In the genomic region with DNA sequence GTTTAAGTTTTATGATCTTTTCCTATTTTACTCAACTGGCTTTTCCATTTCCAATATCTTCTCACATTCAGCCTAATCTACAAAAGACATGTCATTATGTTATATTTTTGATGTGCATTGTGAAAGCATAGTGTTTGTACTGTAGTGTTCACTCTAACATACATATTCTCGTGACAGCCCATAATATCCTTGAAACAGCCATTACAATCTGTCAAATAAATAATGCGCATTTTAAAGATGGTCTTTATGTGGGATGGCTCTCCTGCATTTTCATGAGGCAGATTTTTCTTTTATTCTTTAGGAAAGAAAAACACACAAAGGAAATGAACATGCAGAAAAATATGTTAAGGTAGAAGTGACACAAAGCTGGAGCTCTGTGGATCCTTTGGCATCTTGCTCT, we compare ENCODE assay signal across 24 mouse cellular contexts.
DNase-seq lines count a peak whose midpoint lies in the region; ATAC-seq and TF ChIP-seq lines count a peak whose summit lies in the region.
"Had no signal": no experiment of that assay in that cellular context is flagged by ENCODE, and none has a peak within 500 bp of the region (broad histone marks: within the 10 kb centered on the region; RNA-seq: fewer than 3 reads in every experiment).

No protein-coding gene starts in this region.

- H3K36me3 ChIP-seq in forebrain, embryonic 13.5 days (ENCODE audit: poor library complexity, severe bottlenecking): no peaks in the 10 kb centered on the region
- no peaks in the 10 kb centered on the region for H3K36me3 ChIP-seq in forebrain, embryonic 11.5 days (ENCODE audit: control insufficient read depth, insufficient read depth, low read length)
- H3K36me3 ChIP-seq in hindbrain, embryonic 10.5 days: no peaks in the 10 kb centered on the region
- no peaks in the 10 kb centered on the region for H3K36me3 ChIP-seq in hindbrain, embryonic 16.5 days (ENCODE audit: control insufficient read depth, insufficient read depth, low read length)
- H3K36me3 ChIP-seq in midbrain, embryonic 12.5 days: no peaks in the 10 kb centered on the region
- no peaks in the 10 kb centered on the region for H3K36me3 ChIP-seq in midbrain, embryonic 10.5 days
- H3K36me3 ChIP-seq: embryonic facial prominence, embryonic 15.5 days; G1E; heart, embryonic 12.5 days; hindbrain, embryonic 15.5 days had no signal

- peak; percentile 77 for ATAC-seq in forebrain, embryonic 13.5 days
- ATAC-seq in forebrain, embryonic 11.5 days (replicated peaks; ENCODE audit: low FRiP score): no peak
- ATAC-seq in hindbrain, embryonic 16.5 days: no peak
- ATAC-seq in midbrain, embryonic 12.5 days (ENCODE audit: low FRiP score, low read depth): peak; percentile 68
- ATAC-seq: CD4-positive, CD25-positive, alpha-beta regulatory T cell, adult 4 months; inflammation-experienced regulatory T-cells, adult 6 months; intestine, postnatal 0 days had no signal

- no peak overlapping the region for H3K4me3 ChIP-seq in forebrain, embryonic 13.5 days
- H3K4me3 ChIP-seq in forebrain, embryonic 11.5 days (ENCODE audit: low read depth, low read length): no peak overlapping the region
- no peak overlapping the region for H3K4me3 ChIP-seq in hindbrain, embryonic 10.5 days
- no peak overlapping the region for H3K4me3 ChIP-seq in hindbrain, embryonic 16.5 days (ENCODE audit: low read length)
- H3K4me3 ChIP-seq in midbrain, embryonic 12.5 days: no peak overlapping the region
- H3K4me3 ChIP-seq in midbrain, embryonic 10.5 days: no peak overlapping the region
- H3K4me3 ChIP-seq: embryonic facial prominence, embryonic 15.5 days; erythroblast, embryonic 14.5 days; gastrocnemius, adult 2 months; heart, embryonic 12.5 days; hindbrain, embryonic 15.5 days had no signal

- 0 out of 2 replicates have a peak, but pooled peaks cover 3% of the 10 kb centered on the region for H3K9me3 ChIP-seq in forebrain, embryonic 13.5 days (replicated peaks)
- no peaks in the 10 kb centered on the region for H3K9me3 ChIP-seq in forebrain, embryonic 11.5 days (ENCODE audit: control insufficient read depth, low read length)
- peaks cover 10% of the 10 kb centered on the region for H3K9me3 ChIP-seq in hindbrain, embryonic 10.5 days
- H3K9me3 ChIP-seq in hindbrain, embryonic 16.5 days (ENCODE audit: control insufficient read depth, low read length): 0 out of 2 replicates have a peak, but pooled peaks cover 3% of the 10 kb centered on the region
- no peaks in the 10 kb centered on the region for H3K9me3 ChIP-seq in midbrain, embryonic 12.5 days
- peaks cover 11% of the 10 kb centered on the region; the same call in 1 of the 2 replicates for H3K9me3 ChIP-seq in midbrain, embryonic 10.5 days (replicated peaks)
- H3K9me3 ChIP-seq: embryonic facial prominence, embryonic 15.5 days; hindbrain, embryonic 15.5 days had no signal

- no peak for TF ChIP-seq POLR2A in brain, embryonic 14.5 days (IDR thresholded peaks at IDR 0.05; ENCODE audit: borderline replicate concordance, extremely low read depth, insufficient read depth, insufficient read length, poor library complexity, severe bottlenecking)

- 71% methylated on average over 2 of the region's 2 CpGs for WGBS in forebrain, embryonic 13.5 days
- WGBS in forebrain, embryonic 11.5 days: 78% methylated on average over 2 of the region's 2 CpGs
- WGBS in hindbrain, embryonic 10.5 days: 60% methylated on average over 2 of the region's 2 CpGs
- 46% methylated on average over 2 of the region's 2 CpGs for whole genome bisulfite sequencing in hindbrain, embryonic 16.5 days
- 50% methylated on average over 2 of the region's 2 CpGs for WGBS in midbrain, embryonic 12.5 days
- WGBS in midbrain, embryonic 10.5 days: 73% methylated on average over 2 of the region's 2 CpGs

- no peak overlapping the region for H3K4me2 ChIP-seq in forebrain, embryonic 13.5 days
- H3K4me2 ChIP-seq in forebrain, embryonic 11.5 days (ENCODE audit: low read depth, low read length, severe bottlenecking): no peak overlapping the region
- H3K4me2 ChIP-seq in hindbrain, embryonic 16.5 days (ENCODE audit: low read length): no peak overlapping the region
- no peak overlapping the region for H3K4me2 ChIP-seq in midbrain, embryonic 12.5 days (replicated peaks)
- H3K4me2 ChIP-seq: embryonic facial prominence, embryonic 15.5 days; heart, embryonic 12.5 days; hindbrain, embryonic 15.5 days had no signal

- H3K9ac ChIP-seq in forebrain, embryonic 13.5 days: no peak overlapping the region
- H3K9ac ChIP-seq in forebrain, embryonic 11.5 days (ENCODE audit: low read length): no peak overlapping the region
- no peak overlapping the region for H3K9ac ChIP-seq in hindbrain, embryonic 16.5 days (ENCODE audit: low read depth, low read length)
- no peak overlapping the region for H3K9ac ChIP-seq in midbrain, embryonic 12.5 days (replicated peaks)
- H3K9ac ChIP-seq: embryonic facial prominence, embryonic 15.5 days; heart, embryonic 12.5 days; hindbrain, embryonic 15.5 days had no signal

- H3K4me1 ChIP-seq in forebrain, embryonic 13.5 days: no peaks in the 10 kb centered on the region
- no peaks in the 10 kb centered on the region for H3K4me1 ChIP-seq in forebrain, embryonic 11.5 days (replicated peaks; ENCODE audit: control insufficient read depth, insufficient read depth, low read length)
- H3K4me1 ChIP-seq in hindbrain, embryonic 10.5 days (replicated peaks): no peaks in the 10 kb centered on the region
- H3K4me1 ChIP-seq in hindbrain, embryonic 16.5 days (ENCODE audit: control insufficient read depth, insufficient read depth, low read depth, low read length): no peaks in the 10 kb centered on the region
- H3K4me1 ChIP-seq in midbrain, embryonic 12.5 days: no peaks in the 10 kb centered on the region
- H3K4me1 ChIP-seq in midbrain, embryonic 10.5 days: peaks cover 8% of the 10 kb centered on the region
- H3K4me1 ChIP-seq: embryonic facial prominence, embryonic 15.5 days; heart, embryonic 12.5 days; hindbrain, embryonic 15.5 days had no signal

- no peak for TF ChIP-seq CTCF in brain, embryonic 14.5 days (IDR thresholded peaks at IDR 0.05; ENCODE audit: borderline replicate concordance, extremely low read depth, insufficient read depth, insufficient read length)

- DNase-seq in forebrain, embryonic 11.5 days (ENCODE audit: low spot score): no peak
- no peak for DNase-seq in hindbrain, embryonic 10.5 days (ENCODE audit: low spot score)
- no peak for DNase-seq in midbrain, embryonic 10.5 days (ENCODE audit: low spot score)
- peak; percentile 69 for DNase-seq in brain, embryonic 14.5 days (ENCODE audit: low read depth)
- DNase-seq: adrenal gland, adult 8-10 months; adrenal gland, postnatal 36 days; B cell, adult 2 months; cerebellum, adult 11 months; cerebellum, adult 8-10 months; cerebellum, postnatal 14 days; embryo, embryonic 11 days; gastrocnemius, adult 2 months; gastrocnemius, postnatal 25 days had no signal

- no peaks in the 10 kb centered on the region for H3K27me3 ChIP-seq in forebrain, embryonic 13.5 days
- no peaks in the 10 kb centered on the region for H3K27me3 ChIP-seq in forebrain, embryonic 11.5 days (ENCODE audit: control insufficient read depth, insufficient read depth, low read length)
- no peaks in the 10 kb centered on the region for H3K27me3 ChIP-seq in hindbrain, embryonic 10.5 days (ENCODE audit: insufficient read depth, poor library complexity, severe bottlenecking)
- H3K27me3 ChIP-seq in hindbrain, embryonic 16.5 days (replicated peaks; ENCODE audit: control insufficient read depth, insufficient read depth, low read length): no peaks in the 10 kb centered on the region
- H3K27me3 ChIP-seq in midbrain, embryonic 12.5 days: no peaks in the 10 kb centered on the region
- H3K27me3 ChIP-seq in midbrain, embryonic 10.5 days (ENCODE audit: low read depth, poor library complexity, severe bottlenecking): no peaks in the 10 kb centered on the region
- H3K27me3 ChIP-seq: embryonic facial prominence, embryonic 15.5 days; heart, embryonic 12.5 days; hindbrain, embryonic 15.5 days had no signal

- no peak overlapping the region for H3K27ac ChIP-seq in forebrain, embryonic 13.5 days
- no peak overlapping the region for H3K27ac ChIP-seq in forebrain, embryonic 11.5 days (ENCODE audit: low read depth, low read length)
- H3K27ac ChIP-seq in hindbrain, embryonic 10.5 days: peak overlapping the region; percentile 6; the same call in 1 of the 2 replicates
- no peak overlapping the region for H3K27ac ChIP-seq in hindbrain, embryonic 16.5 days (ENCODE audit: low read depth, low read length)
- no peak overlapping the region for H3K27ac ChIP-seq in midbrain, embryonic 12.5 days (replicated peaks)
- no peak overlapping the region for H3K27ac ChIP-seq in midbrain, embryonic 10.5 days (replicated peaks)
- H3K27ac ChIP-seq: embryonic facial prominence, embryonic 15.5 days; gastrocnemius, adult 2 months; hindbrain, embryonic 15.5 days had no signal

Comparison
In these comparisons a context has a peak if more than half of its experiments do, and no peak if none do; other contexts are left out.
1. ATAC-seq: peak in forebrain, embryonic 13.5 days (single experiment) and midbrain, embryonic 12.5 days (single experiment); none in forebrain, embryonic 11.5 days (single experiment) and hindbrain, embryonic 16.5 days (single experiment).